Mouse (Mus musculus): ENCODE measurements at regions not wholly inside any gene's neighbourhood (a gene's known extent, or its start where the extent isn't known, plus 50 kb on each side); places are given as distances from the start of the nearest gene placed in this dataset.
"Not testable (repeated sequence)": the region's sequence is repeated elsewhere in the genome, so short reads cannot be mapped to it uniquely, and the experiment has no call there.

- H3K9me3 ChIP-seq (replicated peaks), result no peaks in the 10 kb centered on the region
- WGBS, result 71% methylated on average over 2 of the region's 2 CpGs
These were observed 250.8 kb downstream of the Rab38 start for GRCm38 (mm10) chr7:88680849-88681248.

DNA sequence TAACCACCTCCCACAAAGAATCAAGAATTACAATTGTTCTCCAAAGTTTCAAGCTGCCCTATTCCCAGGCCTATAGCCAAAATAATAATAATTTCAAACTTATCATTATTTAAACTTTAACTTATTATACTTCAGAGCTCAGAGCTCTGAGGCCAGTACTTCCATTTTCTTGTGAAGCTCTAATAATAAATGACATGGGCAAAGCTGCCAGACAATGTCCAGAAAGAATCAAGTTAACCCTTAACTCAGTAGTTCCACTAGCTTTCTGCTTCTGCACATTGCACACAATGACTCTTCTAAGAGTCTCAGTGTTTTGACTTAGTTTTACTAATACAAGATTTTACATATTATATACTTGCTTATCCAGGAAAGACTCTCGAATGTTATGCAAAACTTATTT lies 291.0 kb downstream of the Rab38 start:
- not testable (repeated sequence) for H3K4me1 ChIP-seq; H3K36me3 ChIP-seq (ENCODE audit: poor library complexity, severe bottlenecking); H3K27ac ChIP-seq; ATAC-seq; H3K9ac ChIP-seq; H3K4me2 ChIP-seq; H3K27me3 ChIP-seq; H3K9me3 ChIP-seq (replicated peaks); H3K4me3 ChIP-seq
- WGBS, result 78% methylated on average over 1 of the region's 1 CpGs

More at GRCm38 (mm10) chr7:88680849-88681248, 250.8 kb downstream of the Rab38 start:
- no peak overlapping the region for H3K9ac ChIP-seq
- no peak overlapping the region for H3K4me2 ChIP-seq
- H3K4me3 ChIP-seq, result no peak overlapping the region
- H3K27me3 ChIP-seq, result no peaks in the 10 kb centered on the region
- no peak for ATAC-seq
- no peaks in the 10 kb centered on the region for H3K36me3 ChIP-seq (ENCODE audit: poor library complexity, severe bottlenecking)
- H3K27ac ChIP-seq, result no peak overlapping the region
- no peaks in the 10 kb centered on the region for H3K4me1 ChIP-seq

- Histone ChIP-seq H3K9ac (no peak overlapping the region), H3K4me1 (no peaks in the 10 kb centered on the region), H3K4me3 (no peak overlapping the region), H3K9me3 (replicated peaks) (no peaks in the 10 kb centered on the region), H3K4me2 (no peak overlapping the region), H3K27ac (no peak overlapping the region), H3K27me3 (no peaks in the 10 kb centered on the region), H3K36me3 (ENCODE audit: poor library complexity, severe bottlenecking) (no peaks in the 10 kb centered on the region)
- ATAC-seq, result no peak
- 85% methylated on average over 4 of the region's 4 CpGs for WGBS
These were observed 304.4 kb downstream of the Rab38 start for GRCm38 (mm10) chr7:88734506-88734905.

- Histone ChIP-seq H3K9ac (no peak overlapping the region), H3K9me3 (replicated peaks) (no peaks in the 10 kb centered on the region), H3K4me2 (no peak overlapping the region), H3K4me1 (no peaks in the 10 kb centered on the region), H3K27me3 (no peaks in the 10 kb centered on the region), H3K27ac (no peak overlapping the region), H3K4me3 (no peak overlapping the region), H3K36me3 (ENCODE audit: poor library complexity, severe bottlenecking) (no peaks in the 10 kb centered on the region)
- no peak for ATAC-seq
These were observed 305.7 kb downstream of the Rab38 start for GRCm38 (mm10) chr7:88735768-88736167.

GRCm38 (mm10) chr7:88777371-88777770 lies 347.3 kb downstream of the Rab38 start:
- ATAC-seq, result no peak
- Histone ChIP-seq H3K27me3 (no peaks in the 10 kb centered on the region), H3K36me3 (ENCODE audit: poor library complexity, severe bottlenecking) (no peaks in the 10 kb centered on the region), H3K4me2 (no peak overlapping the region), H3K4me1 (no peaks in the 10 kb centered on the region), H3K9ac (no peak overlapping the region), H3K4me3 (no peak overlapping the region), H3K9me3 (replicated peaks) (no peaks in the 10 kb centered on the region), H3K27ac (no peak overlapping the region)

GRCm38 (mm10) chr7:88782906-88783305 lies 352.8 kb downstream of the Rab38 start:
- no peak overlapping the region for H3K4me3 ChIP-seq
- H3K27ac ChIP-seq, result no peak overlapping the region
- H3K27me3 ChIP-seq, result no peaks in the 10 kb centered on the region
- H3K4me1 ChIP-seq, result no peaks in the 10 kb centered on the region
- H3K9me3 ChIP-seq (replicated peaks), result no peaks in the 10 kb centered on the region
- no peak overlapping the region for H3K4me2 ChIP-seq
- no peak overlapping the region for H3K9ac ChIP-seq
- H3K36me3 ChIP-seq (ENCODE audit: poor library complexity, severe bottlenecking), result no peaks in the 10 kb centered on the region
- 87% methylated on average over 2 of the region's 2 CpGs for WGBS
- ATAC-seq, result peak; percentile 27; the same call in 1 of the 2 replicates

- Histone ChIP-seq H3K27ac (no peak overlapping the region), H3K4me3 (no peak overlapping the region), H3K9me3 (replicated peaks) (no peaks in the 10 kb centered on the region), H3K9ac (no peak overlapping the region), H3K27me3 (no peaks in the 10 kb centered on the region), H3K4me1 (no peaks in the 10 kb centered on the region), H3K36me3 (ENCODE audit: poor library complexity, severe bottlenecking) (no peaks in the 10 kb centered on the region), H3K4me2 (no peak overlapping the region)
- WGBS, result 47% methylated on average over 3 of the region's 3 CpGs
- 0 out of 2 replicates have a peak, but pooled peaks have one; percentile 48 for ATAC-seq
These were observed 378.1 kb downstream of the Rab38 start for GRCm38 (mm10) chr7:88808175-88808574.

DNA sequence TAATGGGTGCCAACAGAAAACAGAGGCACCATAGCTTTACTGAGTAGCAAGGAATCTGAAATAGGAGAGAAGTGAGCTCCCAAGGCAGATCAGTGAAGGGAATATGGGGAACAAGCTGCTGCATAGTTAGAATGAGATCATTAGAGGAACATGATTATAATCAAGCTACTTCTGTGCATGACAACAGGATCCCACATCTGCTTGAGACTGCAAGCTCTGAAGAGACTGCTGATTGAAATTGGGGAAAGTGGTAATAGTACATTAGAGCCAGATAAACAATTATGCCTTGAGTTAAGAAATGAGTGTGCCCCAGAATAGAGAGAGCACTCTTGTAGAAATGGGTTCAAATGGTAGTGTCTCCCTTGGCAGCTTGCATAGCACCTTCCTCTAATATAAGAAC lies 380.1 kb downstream of the Rab38 start:
- Histone ChIP-seq H3K9me3 (replicated peaks) (no peaks in the 10 kb centered on the region), H3K4me3 (no peak overlapping the region), H3K27me3 (no peaks in the 10 kb centered on the region), H3K36me3 (ENCODE audit: poor library complexity, severe bottlenecking) (no peaks in the 10 kb centered on the region), H3K27ac (no peak overlapping the region), H3K9ac (no peak overlapping the region), H3K4me2 (no peak overlapping the region), H3K4me1 (no peaks in the 10 kb centered on the region)
- ATAC-seq, result peak; percentile 38; the same call in 1 of the 2 replicates

DNA sequence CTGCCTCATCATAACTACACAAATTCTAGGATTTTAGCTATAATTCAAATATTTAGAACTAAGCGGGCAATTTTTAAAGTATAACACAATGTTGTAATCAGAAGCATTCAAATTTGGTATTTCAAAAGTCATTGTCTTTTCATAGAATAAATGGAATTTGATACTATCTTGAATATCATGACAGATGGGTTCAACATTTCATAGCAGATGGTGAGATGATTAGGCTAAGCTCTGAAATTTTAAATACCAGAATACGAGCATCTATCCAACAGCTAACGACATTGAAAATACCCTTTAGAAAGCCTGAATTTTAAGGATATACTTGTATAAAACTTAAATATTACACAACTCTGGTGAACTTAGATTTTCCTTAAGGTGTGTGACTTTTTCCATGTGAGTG lies 390.1 kb downstream of the Rab38 start:
- H3K36me3 ChIP-seq (ENCODE audit: poor library complexity, severe bottlenecking), result no peaks in the 10 kb centered on the region
- no peaks in the 10 kb centered on the region for H3K4me1 ChIP-seq
- H3K4me2 ChIP-seq, result no peak overlapping the region
- ATAC-seq, result peak; percentile 55; the same call in 1 of the 2 replicates
- H3K4me3 ChIP-seq, result no peak overlapping the region
- no peak overlapping the region for H3K27ac ChIP-seq
- H3K27me3 ChIP-seq, result no peaks in the 10 kb centered on the region
- H3K9me3 ChIP-seq (replicated peaks), result no peaks in the 10 kb centered on the region
- no peak overlapping the region for H3K9ac ChIP-seq
- WGBS, result 88% methylated on average over 3 of the region's 3 CpGs

DNA sequence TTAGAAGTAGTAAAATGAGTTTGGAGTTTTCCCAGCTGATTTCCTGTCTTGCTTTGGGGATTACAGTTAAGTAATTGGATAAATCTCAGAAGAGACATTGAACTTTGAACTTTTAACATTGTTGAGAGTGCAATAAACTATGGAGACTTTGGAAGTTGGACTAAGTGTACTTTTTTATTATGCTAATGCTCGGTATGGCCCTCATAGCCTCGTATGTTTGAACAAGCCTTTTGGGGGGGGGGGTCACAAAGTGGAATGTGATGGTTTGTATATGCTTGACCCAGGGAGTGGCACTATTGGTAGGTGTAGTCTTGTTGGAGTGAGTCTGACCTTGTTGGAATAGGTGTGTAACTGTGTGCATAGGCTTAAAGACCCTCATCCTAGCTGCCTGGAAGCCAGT lies 396.4 kb downstream of the Rab38 start:
- Histone ChIP-seq H3K4me2 (no peak overlapping the region), H3K4me3 (no peak overlapping the region), H3K4me1 (no peaks in the 10 kb centered on the region), H3K27ac (no peak overlapping the region), H3K36me3 (ENCODE audit: poor library complexity, severe bottlenecking) (no peaks in the 10 kb centered on the region), H3K9me3 (replicated peaks) (no peaks in the 10 kb centered on the region), H3K9ac (no peak overlapping the region), H3K27me3 (no peaks in the 10 kb centered on the region)
- WGBS, result 84% methylated on average over 2 of the region's 2 CpGs
- no peak for ATAC-seq

DNA sequence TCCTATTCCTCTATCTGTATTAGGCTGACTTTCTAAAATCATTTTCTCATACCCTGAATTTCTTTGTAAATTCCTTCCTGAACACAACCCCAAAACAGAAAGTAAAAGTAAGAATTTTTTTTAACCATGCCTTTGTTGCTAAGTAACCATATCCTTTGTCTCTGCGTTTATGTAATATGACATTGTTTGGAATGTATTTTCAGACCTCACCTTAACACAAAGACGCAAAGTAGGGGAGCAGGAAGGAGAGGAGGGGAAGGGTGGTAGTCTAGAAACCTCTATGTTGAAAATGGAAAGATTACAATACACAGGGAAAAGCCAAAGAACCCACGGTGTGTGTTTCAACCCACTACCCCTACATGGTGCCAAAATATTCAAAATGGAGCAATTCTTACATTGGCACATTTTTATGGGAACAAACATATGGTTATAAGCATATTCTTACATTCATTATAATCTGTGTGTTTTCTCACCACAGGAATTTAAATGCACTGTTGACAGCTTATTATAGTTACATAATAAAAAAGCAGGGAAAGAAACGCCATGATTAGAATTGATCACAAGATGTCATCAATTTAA lies 418.0 kb downstream of the Rab38 start:
- WGBS, result 83% methylated on average over 4 of the region's 4 CpGs

More for the DNA sequence above, 418.0 kb downstream of the Rab38 start:
- no peaks in the 10 kb centered on the region for H3K36me3 ChIP-seq (ENCODE audit: poor library complexity, severe bottlenecking)
- H3K9me3 ChIP-seq (replicated peaks), result no peaks in the 10 kb centered on the region
- no peak overlapping the region for H3K9ac ChIP-seq
- H3K27ac ChIP-seq, result no peak overlapping the region
- ATAC-seq, result 0 out of 2 replicates have a peak, but pooled peaks have one; percentile 21
- H3K4me1 ChIP-seq, result no peaks in the 10 kb centered on the region
- no peak overlapping the region for H3K4me3 ChIP-seq
- no peak overlapping the region for H3K4me2 ChIP-seq
- H3K27me3 ChIP-seq, result no peaks in the 10 kb centered on the region

Data from forebrain, embryonic 13.5 days (tissue).